Mouse (Mus musculus): ENCODE data around the gene Nkx2-3.

Nkx2-3 gene

DNA sequence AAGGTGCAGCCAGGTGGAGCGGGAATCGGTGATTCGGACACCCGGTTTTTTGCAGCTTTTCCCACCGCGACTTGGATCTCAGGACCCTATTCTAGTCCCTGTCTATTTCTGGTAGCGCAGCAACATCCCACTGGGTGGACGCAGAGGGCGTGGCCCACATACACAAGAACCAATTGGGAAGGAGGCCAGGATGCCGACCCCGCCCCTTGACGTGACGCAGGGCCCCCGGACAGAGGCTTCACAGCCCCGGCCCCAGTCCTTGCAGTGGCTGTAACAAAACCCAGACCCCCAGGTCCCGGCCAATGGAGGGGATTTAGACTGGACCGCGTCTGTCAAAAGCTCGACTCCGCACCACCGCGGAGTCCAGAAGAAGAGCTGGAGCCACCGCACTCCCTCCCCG lies at the start of gene Nkx2-3:
Gene Nkx2-3, plus strand, starts transcription at position 275 of the 400 bp plus-strand sequence.
- DNase-seq = no peak

DNA sequence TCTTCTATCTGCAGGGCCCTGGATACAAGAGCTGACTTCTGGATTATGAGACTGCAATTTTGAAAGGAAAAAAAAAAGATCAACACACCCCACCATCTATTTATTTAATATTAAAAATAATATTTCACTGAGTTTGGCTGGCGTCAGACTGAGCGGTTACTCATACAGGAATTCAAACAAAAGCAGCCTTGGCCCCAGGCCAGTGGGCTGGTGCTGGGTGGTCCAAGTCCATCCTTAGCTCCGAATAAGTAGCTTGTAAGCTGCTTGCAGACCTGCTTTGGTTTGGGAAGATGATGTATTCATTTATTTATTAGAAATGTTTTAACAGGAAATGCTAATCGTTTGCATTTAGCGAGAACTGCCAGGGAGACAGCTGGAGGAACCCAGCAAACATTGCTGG lies 49.0 kb upstream of the Nkx2-3 start:
- DNase-seq = peak in 1 of 2 experiments; percentile 34

DNA sequence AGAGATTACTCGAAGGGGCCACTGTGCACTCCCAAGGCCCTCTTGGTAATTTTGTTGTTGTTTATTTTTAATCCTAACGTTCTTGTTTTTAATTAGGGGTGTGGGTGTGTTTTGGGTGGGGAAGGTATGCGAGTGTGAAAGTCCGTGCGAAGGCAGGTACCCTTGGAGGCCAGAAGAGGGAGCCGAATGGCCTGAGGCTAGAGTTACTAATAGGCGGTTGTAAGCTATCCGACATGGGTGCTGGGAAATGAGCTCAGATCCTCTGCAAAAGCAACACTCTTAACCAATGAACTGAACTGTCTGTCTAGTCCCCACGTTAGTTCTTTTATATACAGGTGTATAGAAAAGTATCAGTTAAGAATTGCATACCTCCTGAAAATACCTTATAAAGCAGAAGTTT lies 43.8 kb upstream of the Nkx2-3 start:
- DNase-seq = peak in 1 of 2 experiments; percentile 7

DNA sequence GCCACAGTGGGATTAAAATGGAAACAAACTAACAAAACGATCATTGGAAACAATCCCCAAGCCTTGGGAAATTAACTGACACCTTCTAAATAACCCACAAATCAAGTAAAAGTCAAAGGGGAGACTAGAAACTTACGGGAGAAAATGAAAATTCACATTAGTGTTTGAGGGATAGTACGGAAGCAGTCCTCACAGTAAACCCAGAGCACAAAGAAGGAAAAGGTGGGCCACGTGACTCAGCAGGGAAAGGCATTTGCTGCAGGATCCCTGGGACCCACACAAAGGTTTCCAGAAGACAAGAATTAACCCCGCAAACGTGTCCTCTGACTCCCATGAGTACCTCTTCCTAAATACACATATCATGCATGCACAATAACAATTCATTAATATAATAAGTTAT lies 43.0 kb upstream of the Nkx2-3 start:
- DNase-seq = no peak

DNA sequence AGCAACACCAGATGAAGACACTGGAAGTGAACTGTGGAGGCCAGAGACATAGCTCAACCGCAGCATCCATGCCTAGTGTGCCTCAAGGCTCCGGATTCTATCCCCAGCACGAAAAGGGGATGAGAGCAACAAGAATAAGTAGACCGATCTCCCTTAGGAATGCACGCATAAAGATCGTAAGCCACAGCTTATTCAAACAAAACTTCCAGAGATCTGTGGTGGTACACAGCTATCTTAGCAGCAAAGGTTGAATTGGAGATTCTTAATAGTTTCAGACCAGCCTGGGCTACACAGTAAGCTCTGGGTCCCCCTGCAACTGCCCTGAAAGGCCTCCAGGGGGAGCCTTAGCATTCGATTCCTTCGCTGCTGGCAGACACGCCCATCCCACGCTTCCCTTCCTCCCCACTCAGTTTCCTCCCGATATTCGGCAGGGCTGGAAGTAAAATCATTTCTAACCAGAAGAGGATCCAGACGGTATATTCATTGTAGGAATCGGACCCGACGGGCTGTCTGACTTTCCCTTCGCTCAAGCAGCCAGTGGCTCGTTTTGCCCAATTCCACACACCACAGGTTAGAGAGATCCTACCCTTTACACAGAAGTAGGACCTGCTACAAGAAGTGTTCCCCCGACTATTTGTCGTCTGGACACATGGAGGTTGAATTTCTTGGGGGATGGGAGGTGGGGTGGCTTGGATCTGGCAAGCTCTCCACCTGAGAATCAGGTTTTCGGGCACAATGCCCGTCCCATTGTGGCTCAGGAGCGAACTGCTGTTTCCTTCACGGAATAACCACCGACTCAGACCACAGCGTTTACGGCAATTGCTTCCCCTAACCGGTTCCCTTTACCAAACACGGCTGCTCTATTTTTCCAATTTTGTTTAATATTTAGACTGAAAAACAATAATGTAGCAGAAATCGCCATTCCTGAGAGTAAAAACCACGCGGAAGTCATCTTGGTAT lies 41.0 kb upstream of the Nkx2-3 start:
- peak; percentile 74 to 85 for DNase-seq

DNA sequence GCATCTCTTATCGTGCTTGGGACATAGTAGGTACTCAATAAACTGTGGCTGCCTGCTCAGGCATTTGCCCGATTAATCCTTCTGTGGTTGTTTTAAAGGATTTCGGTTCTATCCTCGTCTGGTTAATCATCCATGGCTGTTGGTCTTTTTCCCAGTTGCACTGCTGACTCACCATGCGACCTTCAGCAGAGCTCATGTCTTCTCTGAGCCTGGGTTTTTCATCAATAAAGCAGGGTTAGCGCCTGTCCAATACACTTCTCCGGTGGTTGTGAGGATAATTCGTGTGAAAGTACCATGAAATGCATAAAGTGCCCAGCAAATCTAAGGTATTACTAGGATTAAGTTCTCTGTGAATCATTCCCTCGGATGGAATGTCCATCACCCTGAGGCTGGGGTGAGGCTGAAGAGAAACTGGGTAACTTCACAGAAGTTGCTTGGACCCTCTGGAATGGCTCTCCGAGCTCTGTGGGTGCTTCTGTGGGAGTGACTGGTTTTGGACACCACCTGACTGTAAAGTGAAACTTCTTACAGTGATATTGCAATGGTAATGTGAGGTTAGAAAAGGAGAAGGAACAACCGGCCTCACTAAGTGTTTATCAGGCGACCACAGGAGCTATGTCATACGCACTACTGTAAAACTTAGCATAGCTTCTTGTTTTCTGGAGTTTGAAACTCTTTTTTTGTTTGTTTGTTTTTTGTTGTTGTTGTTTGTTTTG lies 32.9 kb upstream of the Nkx2-3 start:
- peak; percentile 76 to 78 for DNase-seq

DNA sequence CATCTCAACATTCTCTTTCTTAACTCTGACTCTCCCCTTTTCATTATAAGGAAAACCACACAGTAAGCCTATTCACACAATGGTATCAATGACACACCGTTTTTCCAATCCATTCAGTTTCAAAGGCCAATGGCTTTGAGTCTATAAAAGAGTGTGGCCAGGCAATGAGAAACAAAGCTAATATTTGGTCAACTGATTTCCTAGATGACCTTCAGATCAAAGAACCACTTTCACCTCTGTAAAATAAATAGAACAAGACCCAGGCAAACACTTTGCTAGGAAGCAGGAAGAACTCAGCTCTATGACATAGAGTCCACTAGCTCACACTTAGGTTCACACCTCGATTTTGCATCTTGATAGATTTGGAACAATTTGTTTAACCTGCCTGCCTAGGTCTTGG lies 30.9 kb upstream of the Nkx2-3 start:
- no peak for DNase-seq

DNA sequence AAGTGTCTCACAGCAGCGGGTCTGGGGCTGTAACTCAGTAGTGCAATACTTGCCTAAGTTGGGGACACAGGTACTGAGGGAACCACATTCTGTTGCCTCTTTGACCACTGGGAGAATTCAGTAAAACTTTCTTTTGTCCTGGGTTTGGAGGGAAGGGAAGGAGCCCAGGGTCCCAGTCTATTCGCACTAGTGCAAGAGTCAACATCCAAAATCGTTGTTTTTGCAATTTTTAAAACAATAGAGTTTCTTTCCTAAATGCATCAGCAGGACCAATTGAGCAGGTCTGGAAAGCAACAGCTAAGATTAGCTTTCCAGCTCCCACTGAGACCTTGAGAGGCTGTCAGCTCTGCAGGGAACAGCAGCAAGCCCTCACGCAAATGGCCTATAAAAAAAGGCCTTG lies 28.9 kb upstream of the Nkx2-3 start:
- DNase-seq = no peak

DNA sequence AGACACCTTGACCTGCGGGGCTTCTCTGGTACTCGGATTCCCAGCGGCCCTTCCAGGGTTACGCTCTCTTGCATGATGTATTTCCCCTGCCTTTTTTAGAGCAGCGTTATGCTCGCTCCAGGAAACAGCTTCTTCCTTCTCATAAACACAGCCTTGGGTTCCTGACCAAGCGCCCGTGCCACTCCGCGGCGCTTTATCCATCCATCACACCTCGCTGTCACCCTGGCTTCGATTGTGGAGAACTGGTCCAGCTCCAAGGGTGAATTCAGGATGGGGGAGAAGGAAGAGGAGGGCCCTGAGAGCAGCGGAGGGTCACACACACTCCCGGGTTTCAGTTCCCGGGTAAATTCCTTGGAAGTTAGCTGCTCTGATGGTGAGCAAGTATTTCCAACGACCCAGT lies 28.5 kb upstream of the Nkx2-3 start:
- DNase-seq = peak; percentile 13 to 16

DNA sequence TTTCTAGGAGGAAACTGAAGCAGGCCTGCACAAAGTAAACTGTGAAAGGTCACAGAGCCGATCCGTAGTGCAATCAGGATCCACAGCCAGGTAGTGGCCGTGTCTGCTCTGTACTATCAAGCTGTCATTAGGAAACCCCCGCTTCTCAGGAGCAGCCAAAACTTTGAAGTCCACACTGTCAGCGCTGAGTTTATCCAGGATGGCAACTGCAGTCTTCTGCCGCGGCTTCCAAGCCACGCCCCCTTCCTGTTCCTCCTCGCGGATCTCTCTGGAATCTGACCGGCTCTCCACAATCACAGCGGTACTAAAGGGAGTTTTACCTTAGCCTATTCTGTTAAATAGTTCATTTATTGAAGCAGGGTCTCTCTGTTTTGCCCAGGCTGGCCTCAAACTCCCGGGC lies 27.3 kb upstream of the Nkx2-3 start:
- DNase-seq = peak; percentile 53 to 81

DNA sequence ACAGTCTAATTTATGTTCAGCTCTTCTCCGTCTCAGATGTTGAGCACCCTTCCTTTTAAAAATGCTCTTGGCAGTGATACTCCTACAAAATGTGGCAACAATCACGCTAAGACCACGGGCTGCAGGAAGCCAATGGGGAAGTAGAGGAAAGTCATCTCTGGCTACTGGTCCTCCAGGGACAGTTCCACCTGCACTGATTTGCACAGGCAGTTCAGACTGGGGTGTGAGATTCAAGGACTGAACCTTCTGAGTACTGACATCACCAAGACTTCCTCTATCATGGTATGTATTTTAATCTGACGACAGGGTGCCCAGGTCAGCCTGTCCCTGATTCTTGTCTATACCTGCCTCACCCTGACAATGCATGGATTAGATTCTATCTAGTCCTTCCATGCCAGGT lies 20.1 kb upstream of the Nkx2-3 start:
- no peak for DNase-seq

DNA sequence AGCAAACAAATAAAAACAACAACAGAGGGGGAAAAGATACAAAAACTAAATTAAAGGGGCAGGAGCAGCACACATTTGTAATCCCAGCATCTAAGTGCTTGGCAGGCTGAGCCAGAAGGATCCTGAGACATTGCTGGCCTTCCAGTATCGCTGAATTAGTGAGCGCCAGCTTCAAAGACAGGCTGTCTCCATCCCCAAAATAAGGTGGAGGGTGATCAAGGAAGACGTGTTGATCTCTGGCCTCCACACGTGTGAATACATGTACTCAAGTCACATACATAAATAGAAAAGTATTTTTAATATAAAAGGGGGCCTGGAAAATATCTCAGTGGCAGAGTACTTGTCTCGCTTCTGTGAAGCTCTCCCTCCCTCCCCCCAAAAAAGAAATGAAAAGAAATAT lies 15.1 kb upstream of the Nkx2-3 start:
- DNase-seq = no peak

DNA sequence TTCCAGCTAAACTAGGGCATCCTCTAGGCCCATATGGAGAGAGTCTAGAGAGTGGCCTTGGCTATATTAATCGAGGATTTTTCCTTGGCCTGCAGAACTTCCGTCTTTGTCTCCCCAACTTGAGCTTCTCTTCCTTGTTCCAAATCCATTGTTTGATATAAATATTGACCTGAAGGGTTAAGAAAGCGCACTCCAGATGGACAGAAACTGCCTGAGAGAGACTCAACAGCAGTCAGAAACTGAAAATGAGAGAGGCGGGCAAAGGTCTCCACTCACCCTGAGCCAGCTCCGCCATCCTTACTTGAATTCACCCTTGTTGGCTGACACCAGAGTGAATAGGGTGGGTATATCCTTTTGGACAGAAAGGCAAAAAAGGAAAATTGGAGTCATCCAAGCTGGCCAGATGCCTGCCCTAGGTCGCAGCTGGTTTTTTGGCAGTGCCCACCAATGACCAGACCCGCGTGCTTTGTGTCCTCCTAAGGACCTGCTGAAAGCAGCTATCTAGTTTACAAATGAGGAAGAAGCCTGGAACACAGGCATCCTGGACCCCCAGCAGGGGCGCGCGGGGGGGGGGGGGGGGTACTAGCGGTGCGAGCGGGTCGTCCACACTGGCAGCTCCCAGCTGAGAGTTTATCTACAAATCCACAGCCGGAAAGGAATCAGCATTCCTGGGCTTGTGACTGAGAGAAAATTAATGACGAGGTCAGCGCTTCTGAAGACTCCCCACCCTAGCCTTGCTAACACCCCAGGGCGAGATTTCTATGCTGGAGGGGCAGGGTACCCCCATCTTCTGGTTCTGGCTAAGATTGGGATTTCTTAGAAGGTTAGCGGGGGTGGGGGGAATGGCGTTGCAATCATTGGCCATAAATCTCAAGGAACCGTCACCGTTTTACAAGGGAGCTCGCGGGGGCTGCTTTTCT lies 13.1 kb upstream of the Nkx2-3 start:
- no peak for DNase-seq

DNA sequence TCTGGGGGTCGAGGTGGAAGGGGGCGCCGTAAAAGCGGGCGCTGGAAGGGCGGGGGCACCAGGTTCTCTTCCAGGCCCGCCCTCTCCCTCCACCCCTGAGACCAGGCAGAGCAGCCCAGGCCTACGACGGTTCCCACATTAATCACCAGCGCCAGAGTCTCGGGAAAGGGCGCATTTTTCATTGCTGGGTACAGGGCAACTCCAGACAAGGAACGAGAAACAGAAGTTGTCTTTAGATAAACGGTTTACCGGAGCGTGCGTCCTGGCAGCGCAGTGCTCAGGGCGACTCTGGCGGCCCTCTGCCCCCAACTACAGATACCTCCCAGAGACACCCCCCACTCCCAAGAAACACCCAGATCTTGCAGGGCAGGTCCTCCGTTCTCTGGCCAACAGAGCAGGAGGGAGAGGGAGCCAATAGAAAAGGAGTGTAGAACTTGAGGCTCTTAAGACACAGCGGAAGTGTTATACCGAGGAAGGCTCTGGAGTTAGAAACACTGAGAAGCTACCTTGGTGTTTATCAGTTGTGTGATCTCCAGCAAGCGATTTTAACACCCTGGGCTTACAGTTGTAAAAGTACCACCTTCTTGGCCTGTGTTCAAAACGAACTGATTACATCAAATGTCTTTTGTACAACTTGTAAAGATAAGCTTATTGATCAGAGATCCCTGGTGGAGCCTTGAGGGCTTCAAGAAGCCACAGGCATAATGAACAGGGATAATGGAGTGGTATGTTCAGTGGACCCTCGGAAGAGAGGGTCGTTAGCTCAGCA lies 12.2 kb upstream of the Nkx2-3 start:
- DNase-seq = no peak

DNA sequence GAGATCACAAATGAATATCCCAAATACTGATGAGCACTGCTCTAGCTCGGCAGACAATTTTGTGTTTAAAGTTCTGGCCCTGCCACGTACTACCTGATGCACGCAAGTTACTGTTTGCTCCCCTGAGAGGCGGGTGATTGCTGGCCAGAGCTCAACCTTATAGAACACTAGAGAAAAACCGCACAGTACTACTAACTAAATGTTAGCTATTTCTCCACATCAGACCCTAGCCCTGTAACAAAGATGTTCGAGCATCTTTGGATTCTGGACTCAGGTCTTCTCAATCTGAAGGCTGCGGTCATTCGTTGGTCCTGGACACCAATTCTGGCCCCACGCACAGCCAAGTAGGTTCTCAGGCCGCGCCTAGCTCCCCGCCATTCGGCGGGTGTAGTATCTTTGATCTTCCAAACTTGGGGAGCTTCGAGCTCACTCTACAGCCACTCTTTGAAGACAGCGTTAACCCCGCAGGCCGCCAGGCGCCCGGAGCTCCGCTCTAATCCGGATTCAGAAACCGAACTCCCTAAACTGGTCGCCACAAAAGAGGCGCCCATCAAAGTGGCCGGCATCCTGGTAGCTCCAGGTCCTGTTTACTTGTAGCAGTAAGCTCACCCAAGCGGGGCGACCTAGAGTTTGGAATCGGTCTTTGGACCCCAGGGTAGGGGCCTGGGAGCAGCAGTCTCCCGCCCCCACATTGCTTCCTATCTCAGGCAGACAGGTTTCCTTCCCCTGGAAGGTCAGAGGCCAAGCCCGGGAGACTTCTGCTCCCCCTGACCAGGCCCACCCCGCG lies 11.4 kb upstream of the Nkx2-3 start:
- peak; percentile 32 to 56 for DNase-seq

DNA sequence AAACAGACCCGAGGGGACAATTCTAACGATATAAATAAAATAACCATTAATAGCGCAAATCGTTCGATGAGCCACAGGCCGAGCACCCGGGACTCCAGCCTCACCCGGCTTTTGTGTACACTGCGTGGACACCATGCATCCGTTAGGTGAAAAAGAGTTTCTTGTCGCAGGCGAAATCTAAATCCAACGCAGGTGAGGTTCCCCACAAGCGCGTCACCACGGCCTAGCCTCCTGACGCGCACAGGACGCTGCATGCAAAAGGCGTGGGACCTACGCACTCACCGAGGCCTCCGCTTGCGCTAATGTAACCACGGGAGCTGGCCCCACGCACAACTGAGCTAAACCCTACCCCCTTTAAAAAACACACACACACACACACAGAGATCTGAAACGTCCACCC lies 10.7 kb upstream of the Nkx2-3 start:
- no peak for DNase-seq

DNA sequence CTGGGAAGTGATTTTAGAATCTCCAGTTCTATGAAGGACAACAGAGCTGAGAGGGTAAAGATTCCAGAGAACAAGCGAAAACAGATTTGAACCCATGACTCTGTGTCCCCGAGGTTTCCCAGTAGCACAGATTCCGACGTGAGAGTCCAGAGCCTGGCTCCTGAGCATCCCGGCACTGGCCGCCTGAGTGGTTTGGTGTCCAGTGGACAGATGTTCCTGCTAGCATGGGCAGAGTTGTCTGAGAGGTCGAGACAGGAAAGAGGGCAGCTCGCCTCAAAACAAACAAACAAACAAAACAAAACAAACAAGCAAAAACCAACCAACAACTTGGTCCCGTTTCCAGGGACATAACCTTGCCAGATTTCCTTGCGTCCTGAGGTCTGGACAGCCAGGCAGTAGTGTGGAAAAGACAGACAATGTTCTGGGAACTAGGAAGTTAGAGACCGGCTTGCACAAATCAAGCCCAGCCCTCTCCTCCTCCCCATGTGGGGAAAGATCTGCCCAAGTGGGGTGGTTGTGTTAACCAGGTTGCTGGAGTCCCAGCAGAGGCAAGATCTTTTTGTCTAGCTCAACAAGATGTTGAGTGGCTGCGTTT lies 10.0 kb upstream of the Nkx2-3 start:
- no peak for DNase-seq

DNA sequence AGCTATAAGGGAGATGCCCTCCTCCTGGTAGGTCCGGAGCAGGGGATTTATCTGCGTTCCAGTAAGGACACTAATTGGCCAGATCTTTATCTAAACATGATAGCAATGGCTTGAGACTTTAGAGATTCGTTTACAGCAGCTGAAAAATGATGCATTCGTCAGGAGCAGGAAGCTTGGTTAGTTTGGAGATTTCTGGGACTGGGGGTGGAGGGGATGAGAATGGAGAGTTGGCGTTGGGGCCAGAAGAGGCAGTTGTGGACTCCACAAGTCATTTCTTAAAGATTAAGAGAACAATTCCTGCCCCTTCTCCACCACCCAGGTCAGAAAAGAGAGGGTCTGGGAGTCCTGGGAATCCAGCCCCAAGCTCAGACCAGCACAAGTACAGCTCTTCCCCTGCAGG lies 8.6 kb upstream of the Nkx2-3 start:
- DNase-seq = no peak

DNA sequence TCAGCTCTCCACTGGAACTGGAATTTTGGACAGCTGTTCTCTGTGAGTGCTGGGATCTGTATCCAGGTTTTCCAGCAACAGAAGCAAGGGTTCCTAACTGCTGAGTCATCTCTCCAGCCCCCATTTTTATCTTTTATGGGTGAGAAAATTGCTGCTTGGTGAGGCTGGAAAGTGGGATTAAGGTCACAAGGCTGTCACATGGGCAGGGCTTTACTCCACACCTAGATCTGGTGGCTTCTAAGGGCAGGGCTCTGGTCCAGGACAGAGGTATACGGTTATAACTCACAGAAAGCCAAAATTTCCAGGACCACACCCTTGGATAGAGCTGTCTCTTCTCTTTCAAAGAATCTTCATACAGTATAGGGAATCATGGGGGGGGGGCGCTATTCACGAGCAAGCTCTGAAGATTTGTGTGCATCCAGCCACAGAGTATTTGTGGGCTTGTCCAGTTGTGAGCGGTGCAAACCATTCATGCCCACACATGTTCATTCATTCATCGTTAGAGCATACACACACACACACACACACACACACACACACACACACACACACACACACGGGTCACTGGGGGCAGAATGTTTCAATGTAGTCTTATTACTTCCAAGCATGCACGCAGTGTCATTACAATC lies 7.5 kb upstream of the Nkx2-3 start:
- no peak for DNase-seq
